Mouse (Mus musculus) lung, adult 2 months (tissue): ENCODE results near the gene Negr1. TPM values are rescaled to one million over a fixed set of nuclear protein-coding genes. Genes with fewer than 3 reads are reported as not detected.

Experiments
- DNase-seq: peaks from one replicate; pipeline ENCODE4 v3.0.0; 2022
- H3K4me1 ChIP-seq: fragments of 200-500 bp; 2 replicates; pipeline ENCODE4 v1.6.1; 2011; ENCODE audit warnings: low read length; ENCODE audit not compliant: control insufficient read depth, insufficient read depth
- H3K4me3 ChIP-seq: fragments of 200-500 bp; replicated peaks from 2 replicates; pipeline ENCODE3; 2011; ENCODE audit warnings: low read depth, mild to moderate bottlenecking, control low read depth, low read length; ENCODE audit errors: extremely low read depth
- CTCF ChIP-seq: fragments of 200-500 bp; IDR thresholded peaks from 2 replicates; pipeline ENCODE4 v1.5.1; 2011; ENCODE audit warnings: mild to moderate bottlenecking, low read length, control low read depth; ENCODE audit not compliant: insufficient read depth
- POLR2A ChIP-seq: fragments of 200-500 bp; IDR thresholded peaks from 2 replicates; pipeline ENCODE4 v1.6.1; 2011; ENCODE audit warnings: low read depth, mild to moderate bottlenecking, control low read depth, low read length, borderline replicate concordance; ENCODE audit errors: extremely low read depth
- WGBS: fragments of 180-500 bp; shearing (Covaris S2); methylation state at CpG from one replicate; pipeline ENCODE4 v1.1.7; 2018; 5-methylcytosine and 5-hydroxymethylcytosine counted together
- polyA plus RNA-seq: library from polyadenylated mRNA; depleted of rRNA; stranded (reverse); fragments of >200 nt; gene quantifications from 2 replicates; pipeline ENCODE4 v1.2.3, GENCODE M21; 2012

The Negr1 gene
- polyA plus RNA-seq, 1 experiment = 1.5 TPM

DNA sequence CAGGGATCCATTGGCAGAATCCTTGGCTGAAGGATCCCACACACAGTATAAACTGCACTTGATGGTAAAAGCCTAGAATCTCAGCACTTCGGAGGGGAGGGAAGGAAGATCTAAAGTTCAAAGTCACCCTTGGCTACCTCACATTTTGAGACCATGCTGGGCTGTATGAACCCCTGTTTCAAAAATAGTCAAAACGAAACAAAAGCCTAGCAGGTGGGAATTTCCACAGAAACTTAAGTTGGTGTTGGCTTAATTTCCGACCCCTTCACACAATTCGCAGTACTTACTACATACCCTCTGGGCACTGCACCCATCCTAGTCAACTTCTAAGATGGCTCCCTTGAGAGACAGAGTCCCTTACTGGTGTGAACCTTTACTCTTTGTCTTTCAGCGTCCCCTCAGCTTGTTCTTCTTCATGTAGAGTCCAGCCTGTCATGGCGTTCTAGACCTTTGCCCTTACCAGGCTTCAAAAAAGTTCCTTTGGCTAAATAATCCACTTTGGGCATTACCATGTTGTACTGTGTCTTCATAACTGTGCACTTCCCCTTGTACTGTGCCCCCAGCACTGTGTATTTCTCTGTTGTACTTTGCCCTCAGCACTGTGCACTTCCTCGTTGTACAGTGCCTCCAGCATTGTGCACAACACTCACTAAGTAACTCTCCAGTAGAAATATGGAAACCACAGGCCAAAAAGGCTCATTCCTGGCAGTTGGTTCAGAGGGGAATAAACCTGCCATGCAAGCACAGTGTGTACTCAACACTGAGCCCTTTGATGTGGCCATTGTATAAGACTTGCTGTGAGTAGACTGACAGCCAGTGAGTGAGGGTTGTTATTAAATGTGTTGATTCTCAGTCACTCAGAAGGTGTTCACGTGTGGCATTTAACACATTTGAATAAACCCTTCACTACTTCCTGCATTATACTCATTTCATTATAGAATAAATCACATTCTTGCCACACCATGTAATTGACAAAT, 521.5 kb downstream of the Negr1 start:
- Histone ChIP-seq H3K4me1 (no peaks in the 10 kb centered on the region), H3K4me3 (no peak overlapping the region)
- no peak for TF ChIP-seq CTCF
- no peak for TF ChIP-seq POLR2A
- 79% methylated on average over 8 of the region's 8 CpGs for WGBS
- no peak for DNase-seq

DNA sequence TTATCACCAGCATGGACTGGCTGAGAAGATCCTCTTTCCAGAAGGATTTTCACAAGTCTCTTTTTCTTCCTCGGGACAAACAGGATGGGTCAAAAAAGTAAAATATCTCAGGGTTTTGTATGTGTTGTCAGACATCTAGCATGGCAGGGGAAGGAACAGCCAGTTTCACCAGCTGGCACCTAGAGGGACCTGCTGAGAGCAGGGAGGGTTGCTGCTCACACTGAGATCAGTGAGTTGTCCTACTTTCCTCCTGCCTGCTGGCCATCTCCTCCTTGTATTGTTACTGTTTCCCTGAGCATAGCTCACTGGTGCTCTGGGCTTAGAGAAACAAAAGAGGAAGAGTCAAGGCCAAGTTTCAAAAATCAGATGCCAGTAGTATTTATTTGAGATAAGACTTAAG, 523.6 kb downstream of the Negr1 start:
- Histone ChIP-seq H3K4me3 (no peak overlapping the region), H3K4me1 (no peaks in the 10 kb centered on the region)
- DNase-seq = no peak
- TF ChIP-seq POLR2A = no peak
- no peak for TF ChIP-seq CTCF
- WGBS = 64% methylated on average over 1 of the region's 1 CpGs

DNA sequence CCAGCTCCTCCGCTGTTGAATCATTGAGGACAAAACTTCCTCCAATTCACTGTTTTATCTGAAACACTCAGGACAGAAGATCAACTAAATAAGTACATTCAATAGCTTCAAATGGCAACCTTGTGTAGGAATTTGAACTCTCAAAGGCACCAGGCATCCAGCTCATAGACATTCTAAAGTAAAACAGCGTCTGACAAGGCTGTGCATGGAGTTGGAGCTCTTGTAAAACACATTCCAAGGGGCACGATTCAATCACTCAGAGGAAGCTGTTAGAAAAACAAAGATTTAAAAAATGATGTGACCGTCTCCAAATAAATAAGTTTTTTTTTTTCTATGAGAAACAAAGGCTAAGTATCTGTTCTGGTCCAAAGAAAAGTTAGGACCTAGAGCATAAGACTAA, 528.5 kb downstream of the Negr1 start:
- WGBS = 23% methylated on average over 4 of the region's 4 CpGs
- TF ChIP-seq CTCF (no peak), POLR2A (no peak)
- Histone ChIP-seq H3K4me1 (no peaks in the 10 kb centered on the region), H3K4me3 (no peak overlapping the region)
- DNase-seq = no peak

DNA sequence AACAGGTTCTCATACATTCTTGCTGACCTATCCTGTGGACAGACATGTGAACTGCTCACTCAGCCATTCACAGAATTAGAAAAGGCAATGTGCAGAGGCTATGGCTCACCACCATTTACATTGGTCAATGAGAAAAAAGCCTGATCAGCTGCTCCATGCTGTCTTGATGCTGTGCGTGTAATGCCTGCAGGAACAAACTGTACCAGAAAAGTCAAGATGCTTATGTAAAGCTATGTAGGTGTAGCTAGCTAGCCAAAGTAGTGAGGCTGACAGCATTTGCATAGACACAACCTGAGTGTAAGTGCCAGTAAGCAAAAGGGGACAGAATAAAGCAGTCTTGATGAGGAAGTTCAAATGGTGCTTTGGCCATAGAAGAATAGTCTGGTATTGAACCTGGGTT, 534.7 kb downstream of the Negr1 start:
- 92% methylated on average over 1 of the region's 1 CpGs for WGBS
- no peak for TF ChIP-seq CTCF
- no peak for TF ChIP-seq POLR2A
- Histone ChIP-seq H3K4me1 (no peaks in the 10 kb centered on the region), H3K4me3 (no peak overlapping the region)
- DNase-seq = no peak

DNA sequence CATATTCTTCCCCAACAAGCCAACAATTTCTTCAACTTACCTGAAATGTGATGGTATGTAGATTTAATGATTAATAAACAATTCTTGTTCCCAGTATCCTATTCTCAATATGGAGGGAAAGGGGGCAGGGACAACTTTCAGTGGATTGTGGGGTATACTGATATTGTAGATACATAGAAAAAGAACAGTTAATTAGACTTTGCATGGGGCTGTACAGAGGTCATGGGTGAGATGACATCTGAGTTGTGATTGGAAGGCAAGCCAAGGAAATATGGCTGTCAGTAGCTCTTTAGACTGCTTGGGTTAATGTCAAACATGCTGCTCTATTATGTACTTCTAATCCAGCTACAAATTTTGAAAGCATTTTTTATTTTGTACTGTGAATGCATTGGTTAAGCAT, 535.9 kb downstream of the Negr1 start:
- H3K4me3 ChIP-seq = no peak overlapping the region
- no peak for DNase-seq
- no peaks in the 10 kb centered on the region for H3K4me1 ChIP-seq
- TF ChIP-seq CTCF (no peak), POLR2A (no peak)

DNA sequence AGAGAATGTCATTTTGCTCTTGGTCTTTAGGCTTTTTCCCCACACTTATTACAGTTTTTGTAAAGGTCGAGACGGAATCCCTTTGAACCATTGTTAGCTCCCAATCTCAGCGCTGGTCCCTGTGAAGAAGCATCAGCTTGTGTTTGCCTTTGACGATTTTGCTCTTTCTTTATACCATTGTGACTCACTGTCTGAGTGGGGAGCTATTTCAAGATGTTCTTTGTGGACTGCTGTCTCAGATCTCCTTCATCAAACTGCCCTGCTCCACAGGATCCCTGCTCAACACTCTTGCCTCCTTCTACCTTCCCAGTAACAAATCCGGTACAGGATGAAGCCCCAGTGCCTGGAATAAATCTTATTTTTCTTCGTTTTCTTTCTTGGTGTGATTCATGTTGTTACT, 536.8 kb downstream of the Negr1 start:
- no peak for TF ChIP-seq POLR2A
- TF ChIP-seq CTCF = no peak
- Histone ChIP-seq H3K4me1 (no peaks in the 10 kb centered on the region), H3K4me3 (no peak overlapping the region)
- WGBS = 80% methylated on average over 6 of the region's 6 CpGs
- DNase-seq = no peak

DNA sequence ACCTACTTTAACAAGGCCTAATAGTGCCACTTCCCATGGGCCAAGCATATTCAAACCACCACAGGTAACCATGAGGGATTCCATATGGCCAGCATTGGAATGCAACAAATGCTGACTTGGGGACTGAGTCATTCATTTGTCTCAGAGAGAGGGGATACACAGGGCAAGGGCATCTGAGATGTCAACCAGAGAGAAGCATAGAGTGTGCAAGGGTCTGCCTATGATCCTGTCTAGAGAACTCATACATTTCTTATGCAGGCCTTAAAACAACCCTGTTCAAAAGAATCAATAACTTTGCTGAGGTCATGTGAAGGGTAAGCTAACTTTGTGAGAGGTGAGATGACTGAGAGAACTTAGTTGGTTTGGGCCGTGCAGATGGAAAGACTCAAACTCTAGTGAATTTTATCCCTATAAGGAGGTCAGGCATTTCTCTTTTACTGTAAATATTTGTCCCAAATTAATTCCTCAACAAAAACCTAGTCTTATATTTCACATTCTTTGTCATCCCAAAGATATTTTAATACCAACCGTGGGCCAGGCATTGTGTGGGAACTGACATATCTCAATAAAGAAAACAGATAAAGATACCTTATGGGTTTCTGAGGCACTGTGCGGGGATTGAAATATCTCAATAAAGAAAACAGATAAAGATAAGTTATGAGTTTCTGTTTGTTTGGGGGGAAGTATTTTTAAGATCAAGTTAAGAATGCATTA, 543.4 kb downstream of the Negr1 start:
- DNase-seq = no peak
- H3K4me3 ChIP-seq = no peak overlapping the region
- TF ChIP-seq CTCF = no peak
- TF ChIP-seq POLR2A = no peak
- WGBS = 61% methylated on average over 3 of the region's 3 CpGs
- H3K4me1 ChIP-seq = no peaks in the 10 kb centered on the region

DNA sequence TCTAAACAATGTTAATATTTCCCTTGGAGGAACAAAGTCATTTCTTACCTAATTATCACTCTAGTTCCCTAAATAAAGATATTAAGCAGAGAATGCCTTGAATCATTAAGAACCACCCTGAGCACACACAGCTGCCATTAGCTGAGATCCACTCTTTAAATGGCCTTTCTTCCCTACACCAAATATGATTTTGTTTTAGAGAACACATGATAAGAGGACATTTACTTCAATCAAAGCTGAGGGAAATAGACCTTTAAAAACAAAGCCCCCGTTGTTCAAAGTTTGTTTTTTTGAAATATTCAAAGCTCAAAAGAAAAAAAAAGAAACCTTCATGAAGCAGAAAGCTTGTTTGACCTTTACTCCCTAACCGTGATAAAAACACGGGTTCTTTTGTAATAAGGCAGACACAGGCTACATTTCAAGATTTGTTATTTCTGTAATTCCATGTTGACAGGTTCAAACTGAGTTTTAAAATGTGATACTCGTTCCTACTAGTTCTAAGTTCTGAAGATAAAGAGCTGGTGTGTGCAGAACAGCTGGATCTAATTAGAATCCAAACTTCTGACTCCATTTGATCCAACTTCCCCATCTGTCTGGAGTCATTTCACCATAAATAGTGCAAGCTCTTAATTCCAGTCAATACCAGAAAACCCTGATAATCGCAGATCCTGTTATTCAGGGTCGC, 544.1 kb downstream of the Negr1 start:
- H3K4me1 ChIP-seq = no peaks in the 10 kb centered on the region
- no peak for DNase-seq
- no peak for TF ChIP-seq POLR2A
- no peak overlapping the region for H3K4me3 ChIP-seq
- 51% methylated on average over 6 of the region's 6 CpGs for WGBS

DNA sequence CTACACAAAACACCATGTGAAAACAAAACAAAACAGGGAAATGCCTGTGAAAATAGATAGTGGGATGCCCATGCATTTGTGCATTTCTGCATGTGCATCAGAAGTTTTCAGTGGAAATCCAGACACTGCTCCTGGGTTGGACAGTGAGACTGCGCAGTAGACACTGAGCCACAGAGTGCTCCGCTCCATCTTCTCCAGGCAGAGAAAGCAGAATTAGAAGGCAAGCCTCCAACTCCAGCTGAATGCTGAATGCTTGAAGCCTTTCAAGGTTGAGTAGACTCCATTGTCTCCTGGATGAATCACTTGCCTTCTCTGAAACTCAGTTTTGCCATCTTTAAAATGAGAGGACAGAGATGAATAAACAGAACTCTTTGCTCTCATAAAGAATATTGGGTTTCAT, 546.6 kb downstream of the Negr1 start:
- TF ChIP-seq CTCF (no peak), POLR2A (no peak)
- Histone ChIP-seq H3K4me1 (no peaks in the 10 kb centered on the region), H3K4me3 (no peak overlapping the region)
- no peak for DNase-seq
- 96% methylated on average over 2 of the region's 2 CpGs for WGBS

DNA sequence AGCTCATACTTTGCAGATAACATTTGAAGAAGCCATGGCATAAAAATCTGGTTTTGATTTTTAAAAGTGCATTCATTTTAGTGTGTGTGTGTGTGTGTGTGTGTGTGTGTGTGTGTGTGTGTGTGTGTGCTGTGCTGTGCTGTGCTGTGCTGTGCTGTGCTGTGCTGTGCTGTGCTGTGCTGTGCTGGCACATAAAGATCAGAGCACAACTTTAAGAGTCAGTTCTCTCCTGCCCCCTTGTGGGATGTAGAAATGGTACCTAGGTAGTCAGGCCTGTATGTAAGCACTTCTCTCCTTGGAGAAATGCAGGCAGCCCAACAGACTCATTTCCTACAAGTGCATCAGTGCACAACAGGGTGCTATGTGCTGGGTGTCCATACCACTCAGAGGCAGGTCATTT, 547.7 kb downstream of the Negr1 start:
- TF ChIP-seq CTCF = no peak
- no peak for TF ChIP-seq POLR2A
- no peak for DNase-seq
- Histone ChIP-seq H3K4me1 (no peaks in the 10 kb centered on the region; the same call in 1 of the 2 replicates), H3K4me3 (no peak overlapping the region)
